Mouse (Mus musculus) hindbrain, embryonic 13.5 days (tissue): ENCODE data around the gene 1600012H06Rik. TPM values are rescaled to one million over a fixed set of nuclear protein-coding genes. Genes with fewer than 3 reads are reported as not detected.
"Not testable (repeated sequence)": the region's sequence is repeated elsewhere in the genome, so short reads cannot be mapped to it uniquely, and the experiment has no call there.

ENCODE experiments used
- ATAC-seq: fragments of 200-750 bp; cut with Nextera tagmentation; 2 replicates; pipeline ENCODE4 v1.8.0; 2017; ENCODE audit warnings: moderate TSS enrichment; ENCODE audit not compliant: low FRiP score
- H3K27ac ChIP-seq: fragments of 300-500 bp; sonication (generic); 2 replicates; pipeline ENCODE4 v1.5.1; 2015; ENCODE audit warnings: inconsistent platforms, mild to moderate bottlenecking, moderate library complexity
- H3K27me3 ChIP-seq: fragments of 300-500 bp; sonication (generic); 2 replicates; pipeline ENCODE4 v1.6.1; 2015; ENCODE audit warnings: mild to moderate bottlenecking, inconsistent platforms
- H3K36me3 ChIP-seq: fragments of 300-500 bp; sonication (generic); 2 replicates; pipeline ENCODE4 v1.6.1; 2015; ENCODE audit warnings: mild to moderate bottlenecking, inconsistent platforms
- H3K4me1 ChIP-seq: fragments of 300-500 bp; sonication (generic); replicated peaks from 2 replicates; pipeline ENCODE4 v1.6.1; 2015; ENCODE audit warnings: inconsistent platforms
- H3K4me2 ChIP-seq: fragments of 300-500 bp; sonication (generic); 2 replicates; pipeline ENCODE4 v1.6.1; 2015; ENCODE audit warnings: inconsistent platforms, mild to moderate bottlenecking, moderate library complexity
- H3K4me3 ChIP-seq: fragments of 300-500 bp; sonication (generic); 2 replicates; pipeline ENCODE4 v1.5.1; 2015; ENCODE audit warnings: mild to moderate bottlenecking, inconsistent platforms
- H3K9ac ChIP-seq: fragments of 300-500 bp; sonication (generic); 2 replicates; pipeline ENCODE4 v1.6.1; 2015; ENCODE audit warnings: mild to moderate bottlenecking, inconsistent platforms
- H3K9me3 ChIP-seq: fragments of 300-500 bp; sonication (generic); 2 replicates; pipeline ENCODE4 v1.6.1; 2016; ENCODE audit warnings: inconsistent platforms
- WGBS: fragments of 180-500 bp; shearing (Covaris S2); methylation state at CpG from one replicate; pipeline ENCODE4 v1.1.7; 2015; 5-methylcytosine and 5-hydroxymethylcytosine counted together
- polyA plus RNA-seq: library from polyadenylated mRNA; unstranded; fragments of >200 nt; fragmentation: Nextera tagmentation; extraction: Ambion mirVana; gene quantifications from 2 replicates; pipeline ENCODE4 v1.2.1, GENCODE M21; 2015

Gene 1600012H06Rik
- polyA plus RNA-seq, 1 experiment from 2014 or later = 32.8 TPM

DNA sequence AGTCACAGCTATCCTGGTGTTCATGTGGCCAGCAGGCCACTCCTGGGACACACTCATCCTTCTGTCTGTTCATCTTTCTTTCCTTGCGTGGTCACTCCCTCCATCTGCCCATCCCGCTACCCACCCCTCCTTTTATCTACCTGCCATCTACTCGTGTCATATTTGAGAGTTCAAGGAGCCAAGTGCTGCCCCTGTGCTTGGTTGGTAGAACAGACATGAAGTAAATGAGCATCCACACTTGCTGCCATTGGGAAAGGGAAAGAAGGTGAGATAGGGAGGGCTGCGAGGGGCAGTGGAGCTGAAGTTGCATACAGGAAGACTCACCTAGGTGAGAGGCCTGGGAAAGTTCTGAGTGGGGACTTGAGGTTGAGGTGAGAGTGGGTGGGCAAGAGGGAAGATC, 28.6 kb upstream of the 1600012H06Rik start:
- 92% methylated on average over 4 of the region's 4 CpGs for WGBS
- H3K27ac ChIP-seq = no peak overlapping the region
- no peaks in the 10 kb centered on the region for H3K27me3 ChIP-seq
- no peak overlapping the region for H3K4me2 ChIP-seq
- H3K9me3 ChIP-seq = no peaks in the 10 kb centered on the region
- no peak overlapping the region for H3K9ac ChIP-seq
- H3K4me3 ChIP-seq = no peak overlapping the region
- no peak for ATAC-seq
- no peaks in the 10 kb centered on the region for H3K36me3 ChIP-seq
- H3K4me1 ChIP-seq = no peaks in the 10 kb centered on the region

DNA sequence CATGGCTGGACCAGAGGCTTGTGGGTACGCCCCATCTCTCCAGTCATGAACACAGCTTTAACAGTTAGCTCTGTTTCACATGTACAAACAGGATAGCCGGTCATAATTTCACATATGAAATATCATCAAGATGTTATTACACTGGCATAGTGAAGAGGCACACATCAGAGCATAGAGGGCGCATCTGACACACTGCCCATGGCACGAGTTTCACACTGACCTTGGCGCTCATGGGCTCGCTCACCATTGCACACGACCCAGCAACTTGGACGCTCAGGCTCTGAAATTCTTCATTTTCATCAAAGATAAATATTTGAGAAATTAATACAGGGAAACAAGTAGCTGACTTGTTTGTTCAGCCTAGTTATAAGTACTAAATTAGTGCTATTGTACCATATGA, 25.1 kb upstream of the 1600012H06Rik start:
- Histone ChIP-seq H3K9me3 (no peaks in the 10 kb centered on the region), H3K27ac (no peak overlapping the region), H3K9ac (no peak overlapping the region), H3K36me3 (no peaks in the 10 kb centered on the region), H3K4me3 (no peak overlapping the region), H3K27me3 (no peaks in the 10 kb centered on the region), H3K4me1 (no peaks in the 10 kb centered on the region), H3K4me2 (no peak overlapping the region)
- no peak for ATAC-seq
- WGBS = 90% methylated on average over 8 of the region's 8 CpGs

DNA sequence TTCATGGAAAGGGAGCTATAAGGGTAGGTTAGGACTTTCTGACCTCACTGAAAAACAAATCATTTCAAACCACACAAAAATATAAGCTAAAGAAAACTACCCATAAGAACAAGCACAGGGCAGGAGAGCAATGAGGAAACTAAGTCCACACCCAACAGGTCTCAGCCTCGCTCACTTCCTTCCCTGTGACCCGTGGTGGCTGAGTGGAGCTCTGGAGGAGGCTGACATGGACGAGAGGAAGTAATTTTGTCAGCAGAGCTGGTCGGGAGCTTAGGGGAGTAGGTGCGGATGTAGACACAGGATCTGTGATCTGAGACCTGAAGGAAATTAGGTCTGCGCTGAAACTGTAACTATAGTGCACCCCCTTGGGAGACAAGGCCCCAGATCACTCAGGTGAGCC, 21.4 kb upstream of the 1600012H06Rik start:
- no peak overlapping the region for H3K9ac ChIP-seq
- H3K27ac ChIP-seq = no peak overlapping the region
- 77% methylated on average over 6 of the region's 6 CpGs for WGBS
- ATAC-seq = no peak
- H3K9me3 ChIP-seq = no peaks in the 10 kb centered on the region
- H3K27me3 ChIP-seq = no peaks in the 10 kb centered on the region
- no peaks in the 10 kb centered on the region for H3K36me3 ChIP-seq
- H3K4me3 ChIP-seq = no peak overlapping the region
- no peaks in the 10 kb centered on the region for H3K4me1 ChIP-seq
- no peak overlapping the region for H3K4me2 ChIP-seq

DNA sequence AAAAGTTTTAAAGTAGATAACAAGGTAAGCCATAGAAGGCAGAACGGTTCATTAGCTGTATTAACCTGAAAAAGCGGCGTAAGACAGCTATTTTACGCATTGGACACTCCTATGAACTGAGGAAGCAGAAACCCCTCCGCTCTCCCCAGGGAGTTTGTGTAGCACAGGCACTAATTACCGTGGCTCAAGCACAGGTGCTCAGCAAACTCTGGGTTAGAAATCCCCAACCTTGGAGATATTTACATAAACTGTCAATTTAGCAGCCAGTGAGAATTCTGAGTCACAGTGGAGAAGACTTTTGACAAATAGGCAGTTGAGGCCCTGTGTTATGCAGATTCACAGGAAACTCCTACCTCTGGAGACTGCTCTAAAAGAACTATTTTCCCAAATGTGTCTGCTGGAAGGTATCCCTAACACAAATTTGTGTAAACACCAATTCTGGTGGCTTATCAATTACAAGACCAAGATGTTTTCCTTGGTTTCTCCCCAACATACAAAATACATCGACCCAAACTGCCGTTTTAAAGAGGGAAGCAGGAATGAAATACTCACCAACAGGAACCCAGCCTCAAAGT, 15.3 kb upstream of the 1600012H06Rik start:
- no peak overlapping the region for H3K4me3 ChIP-seq
- H3K27ac ChIP-seq = no peak overlapping the region
- no peaks in the 10 kb centered on the region for H3K27me3 ChIP-seq
- no peak overlapping the region; the same call in 1 of the 2 replicates for H3K9ac ChIP-seq
- ATAC-seq = no peak
- WGBS = 85% methylated on average over 8 of the region's 8 CpGs
- H3K36me3 ChIP-seq = no peaks in the 10 kb centered on the region
- no peak overlapping the region for H3K4me2 ChIP-seq
- no peaks in the 10 kb centered on the region for H3K4me1 ChIP-seq
- no peaks in the 10 kb centered on the region for H3K9me3 ChIP-seq

DNA sequence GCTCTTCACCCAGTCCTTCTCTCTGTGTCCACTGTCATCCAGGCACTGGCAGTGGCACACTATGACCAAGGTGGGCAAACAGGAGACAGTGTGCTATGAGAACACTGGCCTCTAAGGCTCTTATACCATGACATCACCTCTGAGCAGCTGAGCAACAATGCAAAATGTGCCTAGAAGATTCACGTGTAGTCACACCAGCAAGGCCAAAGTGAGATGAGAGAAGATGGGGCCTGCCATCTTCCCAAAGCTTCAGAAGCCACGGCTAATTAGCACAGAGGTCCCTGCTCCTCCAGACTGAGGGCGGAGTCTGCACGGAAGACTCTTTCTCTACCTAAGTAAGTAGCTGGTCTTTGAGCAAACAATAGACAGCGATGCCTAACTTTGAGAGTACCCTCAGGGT, 14.4 kb upstream of the 1600012H06Rik start:
- Histone ChIP-seq H3K36me3 (no peaks in the 10 kb centered on the region), H3K27ac (no peak overlapping the region), H3K9ac (no peak overlapping the region), H3K4me2 (no peak overlapping the region), H3K4me1 (no peaks in the 10 kb centered on the region), H3K4me3 (no peak overlapping the region), H3K9me3 (no peaks in the 10 kb centered on the region), H3K27me3 (no peaks in the 10 kb centered on the region)
- 71% methylated on average over 5 of the region's 5 CpGs for WGBS
- ATAC-seq = no peak

DNA sequence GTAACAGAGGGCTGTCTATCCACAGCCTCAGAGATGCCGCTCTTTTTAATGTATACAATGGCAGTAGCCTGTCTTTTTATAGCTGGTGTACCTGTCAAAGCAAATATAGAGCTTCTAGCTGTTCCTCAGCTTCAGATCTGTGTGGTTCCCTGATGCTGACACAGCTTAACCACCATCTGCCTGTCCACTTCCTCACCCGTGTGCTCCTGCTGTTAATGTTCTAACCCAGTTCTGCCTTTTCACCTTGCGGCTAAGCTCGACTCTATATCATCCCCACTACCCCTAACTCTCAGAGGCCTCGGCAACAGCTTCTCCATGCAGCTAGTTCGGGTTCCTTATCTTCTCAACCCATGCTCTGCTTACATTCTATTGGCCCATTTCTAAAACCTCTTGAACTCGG, 12.3 kb upstream of the 1600012H06Rik start:
- ATAC-seq = no peak
- Histone ChIP-seq H3K4me2 (no peak overlapping the region), H3K4me3 (no peak overlapping the region), H3K9me3 (no peaks in the 10 kb centered on the region), H3K27ac (no peak overlapping the region), H3K9ac (no peak overlapping the region), H3K36me3 (no peaks in the 10 kb centered on the region), H3K4me1 (no peaks in the 10 kb centered on the region), H3K27me3 (no peaks in the 10 kb centered on the region)
- WGBS = 88% methylated on average over 7 of the region's 7 CpGs

DNA sequence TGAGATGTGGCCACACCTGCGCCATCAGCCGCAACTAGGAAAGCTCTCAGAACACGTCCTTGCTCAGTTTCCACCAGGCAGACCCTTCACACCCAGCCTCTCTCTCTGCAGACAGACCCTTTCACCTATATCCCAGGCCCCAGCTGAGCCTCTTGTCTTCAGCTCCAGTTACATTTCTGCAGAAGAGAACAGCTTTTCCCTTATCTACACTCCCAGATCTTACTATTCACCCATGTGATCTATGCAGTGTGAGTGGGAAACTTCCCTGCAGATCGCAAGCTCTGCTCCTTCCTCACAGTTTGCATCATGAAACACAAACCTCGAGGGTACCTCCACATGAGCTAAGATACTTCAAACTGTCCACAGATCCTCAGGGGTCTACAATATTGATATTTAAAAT, 11.5 kb upstream of the 1600012H06Rik start:
- WGBS = 82% methylated on average over 5 of the region's 5 CpGs
- H3K27me3 ChIP-seq = no peaks in the 10 kb centered on the region
- H3K4me3 ChIP-seq = no peak overlapping the region
- H3K9me3 ChIP-seq = no peaks in the 10 kb centered on the region
- no peak overlapping the region for H3K4me2 ChIP-seq
- no peak for ATAC-seq
- no peak overlapping the region for H3K9ac ChIP-seq
- H3K4me1 ChIP-seq = no peaks in the 10 kb centered on the region
- no peak overlapping the region for H3K27ac ChIP-seq
- no peaks in the 10 kb centered on the region for H3K36me3 ChIP-seq

DNA sequence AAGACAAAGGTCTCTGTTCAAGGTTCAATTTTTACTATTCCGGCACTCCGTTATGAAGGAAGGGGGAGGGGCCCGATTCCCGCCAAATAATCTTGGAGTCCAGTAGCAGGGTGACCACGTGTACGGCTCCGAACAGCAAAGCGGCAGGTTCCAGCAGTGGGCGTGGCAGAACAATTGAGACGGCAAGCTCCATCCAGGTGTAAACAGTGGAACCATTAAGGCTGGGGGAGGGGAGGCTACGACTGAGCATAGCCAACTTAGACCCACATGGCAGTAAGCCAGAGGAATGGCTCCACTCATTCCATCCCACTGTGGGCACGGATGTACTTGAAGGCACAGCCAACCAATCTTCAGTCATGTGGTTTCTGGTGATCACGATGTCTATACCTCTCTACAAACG, 7.7 kb upstream of the 1600012H06Rik start:
- H3K27me3 ChIP-seq, H3K27ac ChIP-seq, H3K9me3 ChIP-seq, H3K4me1 ChIP-seq, ATAC-seq, H3K36me3 ChIP-seq, H3K4me2 ChIP-seq, H3K4me3 ChIP-seq, H3K9ac ChIP-seq: not testable (repeated sequence)
- WGBS = 88% methylated on average over 14 of the region's 14 CpGs

DNA sequence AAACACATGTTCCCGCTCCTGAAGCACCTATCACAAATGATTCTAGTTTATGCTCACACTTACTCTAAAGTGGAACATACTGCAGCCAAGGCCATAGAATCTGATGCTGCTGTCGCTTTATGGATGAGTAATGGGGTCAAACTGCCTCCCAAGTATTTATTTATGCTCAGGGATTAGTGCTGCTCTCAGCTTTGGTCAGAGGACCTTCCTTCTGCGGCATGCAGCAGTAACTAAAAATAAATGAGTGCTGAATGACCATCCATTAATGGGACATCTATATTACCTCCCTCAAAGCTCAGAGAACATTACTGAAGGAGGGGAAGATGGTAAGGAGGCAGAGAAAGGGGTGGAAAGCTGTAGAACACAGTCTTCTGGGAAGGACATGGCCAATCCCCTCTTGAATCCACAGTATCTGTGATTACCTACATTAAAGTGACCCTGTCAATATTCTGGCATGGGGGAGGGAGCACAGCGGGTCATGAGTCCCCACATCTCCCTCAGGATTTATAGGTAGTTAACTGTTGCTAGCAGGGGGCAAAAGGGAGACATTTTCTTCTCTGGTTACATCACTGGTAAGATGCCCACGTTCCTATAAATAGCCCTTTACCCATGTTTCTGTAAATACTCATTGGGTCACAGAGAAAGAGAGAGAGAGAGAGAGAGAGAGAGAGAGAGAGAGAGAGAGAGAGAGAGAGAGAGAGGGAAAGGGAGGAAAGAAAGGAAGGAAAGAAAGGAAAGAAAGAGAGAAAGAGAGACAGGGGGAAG, 7.0 kb upstream of the 1600012H06Rik start:
- Histone ChIP-seq H3K9ac (no peak overlapping the region), H3K4me2 (no peak overlapping the region), H3K27me3 (no peaks in the 10 kb centered on the region), H3K9me3 (no peaks in the 10 kb centered on the region), H3K27ac (no peak overlapping the region), H3K4me1 (no peaks in the 10 kb centered on the region), H3K36me3 (no peaks in the 10 kb centered on the region), H3K4me3 (no peak overlapping the region)
- 73% methylated on average over 5 of the region's 5 CpGs for WGBS
- no peak for ATAC-seq

DNA sequence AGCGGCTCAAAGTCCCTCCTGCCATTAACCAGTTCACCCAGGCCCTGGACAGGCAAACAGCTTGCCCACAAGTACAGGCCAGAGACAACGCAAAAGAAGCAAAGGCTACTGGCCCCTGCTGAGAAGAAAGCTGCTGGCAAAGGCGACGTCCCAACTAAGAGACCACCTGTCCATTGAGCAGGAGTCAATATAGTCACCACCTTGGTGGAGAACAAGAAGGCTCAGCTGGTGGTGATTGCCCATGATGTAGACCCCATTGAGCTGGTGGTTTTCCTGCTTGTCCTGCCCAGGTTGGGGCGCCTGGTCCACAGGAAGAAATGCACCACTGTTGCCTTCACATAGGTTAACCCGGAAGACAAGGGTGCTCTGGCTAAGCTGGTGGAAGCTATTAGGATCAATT, 803 bp upstream of the 1600012H06Rik start:
- H3K27me3 ChIP-seq, H3K36me3 ChIP-seq, ATAC-seq, H3K9me3 ChIP-seq: not testable (repeated sequence)
- peak overlapping the region; percentile 91 for H3K4me2 ChIP-seq
- peak overlapping the region; percentile 77 for H3K4me3 ChIP-seq
- WGBS = 70% methylated on average over 6 of the region's 6 CpGs
- H3K4me1 ChIP-seq = peaks cover 28% of the 10 kb centered on the region
- peak overlapping the region; percentile 84 for H3K9ac ChIP-seq
- peak overlapping the region; percentile 89; the same call in 1 of the 2 replicates for H3K27ac ChIP-seq

DNA sequence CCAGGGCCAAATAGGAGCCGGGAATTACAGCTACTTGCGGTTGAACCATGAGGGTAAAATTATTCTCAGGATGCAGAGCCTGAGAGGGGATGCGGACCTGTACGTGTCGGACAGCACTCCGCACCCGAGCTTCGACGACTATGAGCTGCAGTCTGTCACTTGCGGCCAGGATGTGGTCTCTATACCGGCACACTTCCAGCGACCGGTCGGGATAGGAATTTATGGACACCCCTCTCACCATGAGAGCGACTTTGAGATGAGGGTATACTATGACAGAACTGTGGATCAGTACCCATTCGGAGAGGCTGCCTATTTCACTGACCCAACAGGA, 710 bp downstream of the 1600012H06Rik start:
- peak overlapping the region; percentile 85 for H3K27ac ChIP-seq
- H3K4me1 ChIP-seq = peaks cover 28% of the 10 kb centered on the region
- peak overlapping the region; percentile 91 for H3K4me2 ChIP-seq
- H3K9me3 ChIP-seq = no peaks in the 10 kb centered on the region
- H3K9ac ChIP-seq = peak overlapping the region; percentile 84
- 23% methylated on average over 16 of the region's 16 CpGs for WGBS
- peak; percentile 11; the same call in 1 of the 2 replicates for ATAC-seq
- H3K27me3 ChIP-seq = no peaks in the 10 kb centered on the region
- H3K36me3 ChIP-seq = peaks cover 13% of the 10 kb centered on the region
- H3K4me3 ChIP-seq = peak overlapping the region; percentile 77

DNA sequence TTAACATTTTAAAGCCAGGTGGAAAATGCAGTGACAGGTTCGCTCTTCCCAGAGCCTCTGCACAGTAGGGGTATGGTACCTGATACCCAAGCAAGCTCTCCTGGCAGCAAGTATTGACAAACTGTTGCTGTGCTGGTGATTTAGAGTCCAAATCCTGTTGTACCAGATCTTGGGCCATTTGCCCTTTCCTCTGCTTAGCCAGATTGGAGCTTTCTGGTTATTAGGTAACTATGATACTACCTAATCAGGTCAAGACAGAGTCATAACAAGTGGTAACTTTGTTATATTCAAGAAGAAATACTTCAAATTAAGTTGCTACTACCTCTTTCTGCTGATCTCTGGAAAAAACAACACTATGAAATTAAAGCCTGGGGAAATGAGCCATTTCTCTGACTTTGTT, 1.6 kb downstream of the 1600012H06Rik start:
- H3K9me3 ChIP-seq = no peaks in the 10 kb centered on the region
- H3K4me3 ChIP-seq = peak overlapping the region; percentile 77; the same call in 1 of the 2 replicates
- no peak overlapping the region for H3K9ac ChIP-seq
- ATAC-seq = no peak
- H3K36me3 ChIP-seq = peaks cover 19% of the 10 kb centered on the region
- H3K27me3 ChIP-seq = no peaks in the 10 kb centered on the region
- peaks cover 28% of the 10 kb centered on the region for H3K4me1 ChIP-seq
- peak overlapping the region; percentile 91; the same call in 1 of the 2 replicates for H3K4me2 ChIP-seq
- H3K27ac ChIP-seq = no peak overlapping the region
- WGBS = 93% methylated on average over 1 of the region's 1 CpGs
